Mouse (Mus musculus): ENCODE measurements around the gene Iqcm. TPM values are rescaled to one million over a fixed set of nuclear protein-coding genes. Genes with fewer than 3 reads are reported as not detected.
"Not testable (repeated sequence)": the region's sequence is repeated elsewhere in the genome, so short reads cannot be mapped to it uniquely, and the experiment has no call there.

Iqcm gene
- not detected in 2 replicates for total RNA-seq (2015)
- total RNA-seq (2017) = not detected in 2 replicates

- no peak for ATAC-seq (replicated peaks; ENCODE audit: poor library complexity)
These were observed at the start of gene Iqcm for GRCm38 (mm10) chr8:75448394-75448793. Gene Iqcm, plus strand, starts transcription at chr8:75448694.

- ATAC-seq (replicated peaks; ENCODE audit: poor library complexity) = no peak
These were observed 42.0 kb upstream of the Iqcm start, which contains the start of gene Gm10358 for GRCm38 (mm10) chr8:75406489-75406888. Gene Gm10358, minus strand, starts transcription at chr8:75406589.

- ATAC-seq (replicated peaks; ENCODE audit: poor library complexity) = not testable (repeated sequence)
These were observed 32.8 kb upstream of the Iqcm start for GRCm38 (mm10) chr8:75415696-75416095.

- ATAC-seq (replicated peaks; ENCODE audit: poor library complexity) = no peak
These were observed 28.3 kb downstream of the Iqcm start for GRCm38 (mm10) chr8:75476756-75477155.

- no peak for ATAC-seq (replicated peaks; ENCODE audit: poor library complexity)
These were observed 40.7 kb downstream of the Iqcm start for GRCm38 (mm10) chr8:75489035-75489678.

GRCm38 (mm10) chr8:75509299-75509698 lies 60.8 kb downstream of the Iqcm start:
- no peak for ATAC-seq (replicated peaks; ENCODE audit: poor library complexity)

- no peak for ATAC-seq (replicated peaks; ENCODE audit: poor library complexity)
These were observed 65.3 kb downstream of the Iqcm start for GRCm38 (mm10) chr8:75513786-75514185.

- ATAC-seq (replicated peaks; ENCODE audit: poor library complexity) = no peak
These were observed 100.8 kb downstream of the Iqcm start for GRCm38 (mm10) chr8:75549284-75549683.

GRCm38 (mm10) chr8:75596281-75596680 lies 147.8 kb downstream of the Iqcm start:
- no peak for ATAC-seq (replicated peaks; ENCODE audit: poor library complexity)

- no peak for ATAC-seq (replicated peaks; ENCODE audit: poor library complexity)
These were observed 194.5 kb downstream of the Iqcm start for GRCm38 (mm10) chr8:75642958-75643357.

- no peak for ATAC-seq (replicated peaks; ENCODE audit: poor library complexity)
These were observed 210.8 kb downstream of the Iqcm start for GRCm38 (mm10) chr8:75659287-75659686.

- ATAC-seq (replicated peaks; ENCODE audit: poor library complexity) = no peak
These were observed 298.1 kb downstream of the Iqcm start for GRCm38 (mm10) chr8:75746561-75746960.

GRCm38 (mm10) chr8:75755596-75755995 lies 307.1 kb downstream of the Iqcm start:
- ATAC-seq (replicated peaks; ENCODE audit: poor library complexity) = no peak

GRCm38 (mm10) chr8:75828468-75829132 lies 380.1 kb downstream of the Iqcm start:
- ATAC-seq (replicated peaks; ENCODE audit: poor library complexity) = no peak

GRCm38 (mm10) chr8:75835245-75835644 lies 386.8 kb downstream of the Iqcm start:
- ATAC-seq (replicated peaks; ENCODE audit: poor library complexity) = no peak

- no peak for ATAC-seq (replicated peaks; ENCODE audit: poor library complexity)
These were observed 469.3 kb downstream of the Iqcm start for GRCm38 (mm10) chr8:75917603-75918344.

- no peak for ATAC-seq (replicated peaks; ENCODE audit: poor library complexity)
These were observed 500.7 kb downstream of the Iqcm start for GRCm38 (mm10) chr8:75949166-75949565.

- no peak for ATAC-seq (replicated peaks; ENCODE audit: poor library complexity)
These were observed 507.5 kb downstream of the Iqcm start for GRCm38 (mm10) chr8:75956016-75956415.

GRCm38 (mm10) chr8:76018501-76018900 lies 570.0 kb downstream of the Iqcm start:
- no peak for ATAC-seq (replicated peaks; ENCODE audit: poor library complexity)

All from megakaryocyte progenitor cell, adult 5-6 weeks (primary cell).